Mouse (Mus musculus) MEL (cell line): ENCODE data around the gene Hist1h2be.

ENCODE experiments used
- CTCF ChIP-seq, 3 experiments: IDR thresholded peaks in 2 of 3; conservative IDR thresholded peaks in 1 of 3; 2 replicates each; pipeline ENCODE4 v1.5.1; 2011 to 2012; ENCODE audit warnings: low read length in 3 of 3, low read depth in 2 of 3, mild to moderate bottlenecking in 2 of 3, improper control_type of control experiment in 1 of 3, inconsistent platforms in 1 of 3, mixed read lengths in 1 of 3, moderate library complexity in 1 of 3; ENCODE audit not compliant: control insufficient read depth in 1 of 3, insufficient read depth in 1 of 3, poor library complexity in 1 of 3, severe bottlenecking in 1 of 3
- TCF12 ChIP-seq: IDR thresholded peaks from 2 replicates; pipeline ENCODE4 v1.6.1; 2014; ENCODE audit warnings: low read depth, mild to moderate bottlenecking, inconsistent platforms, low read length, improper control_type of control experiment, moderate library complexity

GRCm38 (mm10) chr13:23610393-23610792, 10.5 kb downstream of the Hist1h2be start:
- TF ChIP-seq CTCF (IDR thresholded peaks at IDR 0.05 in 2 of 3, conservative IDR thresholded peaks at IDR 0.05 in 1 of 3; ENCODE audit: control insufficient read depth in 1 of 3, insufficient read depth in 1 of 3, low read depth in 2 of 3, low read length in 3 of 3, poor library complexity in 1 of 3, severe bottlenecking in 1 of 3) (no peak), TCF12 (no peak)
